Mouse (Mus musculus): ENCODE measurements around the gene Bicd1. TPM values are rescaled to one million over a fixed set of nuclear protein-coding genes. Genes with fewer than 3 reads are reported as not detected.

Gene Bicd1
- total RNA-seq, 2 experiments from 2014 or later: 43.9 to 50.6 TPM

DNA sequence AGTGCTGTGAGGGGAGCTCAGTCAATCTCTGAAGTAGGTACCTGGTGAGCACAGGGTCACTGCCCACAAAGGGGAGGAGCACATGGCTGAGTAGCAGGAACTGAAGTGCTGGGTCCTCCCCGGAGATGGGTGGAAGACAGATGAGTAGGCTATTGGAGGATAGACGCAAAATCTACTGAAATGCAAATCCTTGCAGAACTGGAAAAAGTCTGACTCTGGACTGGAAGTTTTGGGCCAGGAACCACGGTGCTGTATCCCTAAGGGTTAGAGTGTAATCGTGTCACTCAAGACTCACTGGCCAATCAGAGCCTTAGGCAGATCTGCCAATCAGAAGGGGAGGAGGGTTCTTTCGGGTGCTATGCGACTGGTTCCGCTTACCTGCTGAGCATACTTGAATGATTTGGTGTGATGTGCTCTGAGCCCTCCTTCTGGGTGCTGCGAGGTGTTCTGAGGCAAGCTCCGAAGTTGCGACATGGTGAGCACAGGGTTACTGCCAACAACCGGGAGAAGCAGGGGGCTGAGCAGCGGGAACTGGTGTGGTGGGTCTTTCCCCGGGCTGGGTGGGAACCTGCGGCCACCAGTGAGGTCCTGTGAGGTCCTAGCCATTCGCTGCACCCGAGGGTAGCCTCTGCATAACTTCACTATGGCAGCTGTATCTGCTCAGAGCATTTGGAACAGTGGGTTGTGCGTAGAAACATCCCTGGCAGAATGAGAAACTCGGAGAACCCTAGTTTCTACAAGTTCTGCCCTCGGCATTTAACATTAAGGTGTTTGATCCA is 157.2 kb downstream of the Bicd1 start:
- DNase-seq (ENCODE audit: low spot score in 2 of 2): peak; percentile 53 to 70

DNA sequence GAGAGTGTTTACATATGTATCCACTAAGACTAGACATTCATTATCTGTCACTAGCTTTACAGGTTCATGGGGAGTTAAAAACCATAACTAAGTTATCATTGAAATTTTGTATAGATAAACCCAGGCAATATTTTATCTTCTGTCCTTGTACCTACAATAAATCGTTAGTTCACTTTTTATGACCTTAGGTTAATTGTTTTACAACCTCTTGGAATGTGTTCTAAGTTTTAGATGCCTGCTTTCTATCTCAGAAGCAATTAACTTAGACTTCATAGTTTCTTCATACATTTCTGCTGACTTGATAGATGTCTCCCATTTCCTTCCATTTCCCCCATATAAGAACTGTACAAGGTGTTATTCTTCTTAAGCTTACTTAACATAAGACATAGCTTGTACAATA is 158.5 kb downstream of the Bicd1 start:
- no peak for DNase-seq (ENCODE audit: low spot score in 2 of 2)

DNA sequence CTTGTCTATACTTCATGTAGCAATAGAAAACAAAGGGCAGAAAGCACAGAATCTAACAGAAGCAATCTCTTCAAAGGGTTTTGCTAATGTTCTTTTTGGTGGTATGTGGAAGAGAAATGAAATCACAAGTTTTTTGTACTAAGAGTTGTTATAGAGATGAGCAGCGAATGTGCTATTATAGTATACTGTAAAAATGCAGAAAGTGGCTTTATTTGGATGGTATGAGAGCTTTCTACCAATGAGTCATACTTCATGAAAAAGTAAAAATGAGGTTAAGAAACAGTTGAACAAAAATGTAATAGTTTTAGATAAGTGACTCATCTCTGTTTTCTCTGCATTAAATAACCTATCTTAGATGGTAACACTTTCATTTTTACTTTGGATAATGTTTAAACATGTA is 165.6 kb downstream of the Bicd1 start:
- no peak for DNase-seq (ENCODE audit: low spot score in 2 of 2)

DNA sequence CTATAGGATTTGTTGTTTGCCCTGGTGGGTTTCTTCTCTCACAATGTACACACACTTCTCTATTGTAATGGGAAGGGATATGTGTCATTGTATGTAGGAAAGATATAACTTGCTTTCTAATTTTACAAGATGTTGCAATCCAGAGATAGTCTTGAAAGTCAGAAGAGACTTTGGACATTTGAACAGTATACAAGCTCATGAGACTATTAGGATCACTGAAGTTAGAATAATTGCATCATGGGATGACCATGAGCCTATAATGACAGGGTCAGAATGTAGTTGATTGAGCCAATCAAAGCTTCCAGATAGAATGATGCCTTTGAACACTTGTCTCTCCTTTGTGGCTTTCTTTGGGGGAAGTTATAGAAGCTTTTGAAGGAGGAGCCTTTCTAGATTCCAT is 171.4 kb downstream of the Bicd1 start:
- no peak for DNase-seq (ENCODE audit: low spot score in 2 of 2)

DNA sequence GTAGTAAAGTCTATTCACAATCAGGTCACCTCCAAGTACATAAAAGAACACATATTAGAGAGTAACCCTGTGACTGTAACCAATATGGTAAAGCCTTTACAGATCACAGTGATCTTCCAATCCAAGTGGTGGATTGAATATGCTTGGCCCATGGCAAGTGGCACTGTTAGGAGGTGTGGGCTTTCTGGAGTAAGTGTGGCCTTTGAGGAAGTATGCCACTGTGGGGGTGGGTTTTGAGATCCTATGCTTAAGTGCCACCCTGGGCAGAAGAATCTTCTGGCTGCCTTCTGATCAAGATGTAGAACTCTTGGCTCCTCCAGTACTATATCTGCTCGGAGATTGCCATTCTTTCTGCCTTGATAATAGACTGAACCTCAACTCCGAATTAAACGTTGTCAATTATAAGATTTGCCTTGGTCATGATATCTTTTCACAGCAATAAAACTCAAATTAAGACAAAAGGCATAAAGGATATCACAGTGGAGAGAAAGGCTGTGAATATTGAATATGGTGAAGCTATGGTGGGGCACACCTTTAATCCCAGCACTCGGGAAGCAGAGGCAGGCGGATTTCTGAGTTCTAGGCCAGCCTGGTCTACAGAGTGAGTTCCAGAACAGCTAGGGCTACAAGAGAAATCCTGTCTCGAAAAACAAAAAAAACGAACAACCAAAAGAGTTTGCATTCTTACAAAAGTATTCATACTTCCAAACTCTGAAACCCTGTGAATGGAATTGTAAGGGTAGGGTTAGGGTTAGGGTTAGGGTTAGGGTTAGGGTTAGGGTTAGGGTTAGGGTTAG is 177.2 kb downstream of the Bicd1 start:
- DNase-seq (ENCODE audit: low spot score in 2 of 2): no peak

Small RNA genes lying within 50 kb of the gene (microRNA-seq; reads per million reads assigned to microRNA genes)
- gene Gm24307: 0 reads per million in 2 experiments

Other genes starting within 250 kb of the Bicd1 start
- gene Amn1, start 220.2 kb upstream of the Bicd1 start, total RNA-seq (2021): 10 to 100 TPM; 28.5 to 30.6 TPM
- 10 to 100 TPM; 14.2 to 16.9 TPM for gene Resf1, start 99.5 kb upstream of the Bicd1 start, total RNA-seq (2021)